Mouse (Mus musculus) Patski (cell line): Measurements from ENCODE around the gene E2f4. TPM values are rescaled to one million over a fixed set of nuclear protein-coding genes. Genes with fewer than 3 reads are reported as not detected.

Experiments used
- ATAC-seq: fragments of 100-300 bp; one replicate; pipeline ENCODE4 v1.8.0; 2021
- CTCF ChIA-PET: fragments of 350-600 bp; sonication (Branson Sonifier 250); formaldehyde crosslinking; loops from one replicate; lab custom pipeline; 2022; ENCODE audit warnings: inconsistent platforms; lab: Charles Lee
- POLR2A ChIA-PET: fragments of 350-600 bp; sonication (Branson Sonifier 250); formaldehyde crosslinking; loops from one replicate; lab custom pipeline; 2022; ENCODE audit warnings: antibody characterized with exemption, inconsistent platforms; lab: Charles Lee
- DNase-seq: peaks from one replicate; pipeline ENCODE4 v3.0.0-alpha.2; 2011; ENCODE audit warnings: low read depth, low spot score
- H3K27me3 ChIP-seq: fragments of 371-371 bp; one replicate; pipeline ENCODE4 v1.5.1; 2021
- CTCF ChIP-seq: fragments of 100-300 bp; IDR thresholded peaks from one replicate; pipeline ENCODE4 v1.5.1; 2021
- in situ Hi-C: fragments of 300-500 bp; cut with MboI; formaldehyde crosslinking; loops from 3 replicates; pipeline ENCODE4 v1.11.1; 2018; ENCODE audit warnings: low pct_unique_long_range_greater_than_20kb, mixed read lengths
- polyA plus RNA-seq: library from polyadenylated mRNA; unstranded; gene quantifications from one replicate; pipeline ENCODE4 v1.2.3, GENCODE M21; 2021

The E2f4 gene
- polyA plus RNA-seq, 1 experiment from 2014 or later: 72.6 TPM

- in situ Hi-C loops: loop anchor here (10.0 kb wide), 1 partner anchor 659 kb away; the partner anchor contains the start of gene Rrad
- ATAC-seq (no peak), DNase-seq (no peak)
- ChIA-PET CTCF (interaction anchor here (0.9 kb wide), 1 partner anchor 142 kb away, joined by 3 read pairs; no protein-coding TSS in a partner anchor), POLR2A (no interaction called here)
- H3K27me3 ChIP-seq: no peaks in the 10 kb centered on the region
- no peak for TF ChIP-seq CTCF
Measured at GRCm38 (mm10) chr8:105293405-105293804, 4.1 kb upstream of the E2f4 start.

GRCm38 (mm10) chr8:105294776-105295175, 2.7 kb upstream of the E2f4 start:
- no peak for ATAC-seq
- CTCF ChIA-PET: interaction anchor here (1.4 to 1.7 kb wide), 2 partner anchors 15 to 174 kb away, joined by 3 to 4 read pairs; no protein-coding TSS in a partner anchor
- H3K27me3 ChIP-seq: no peaks in the 10 kb centered on the region
- POLR2A ChIA-PET: no interaction called here
- no peak for TF ChIP-seq CTCF
- no peak for DNase-seq
- in situ Hi-C loops: loop anchor here (10.0 kb wide), 1 partner anchor 660 kb away; the partner anchor contains the start of gene Rrad

- no peaks in the 10 kb centered on the region for H3K27me3 ChIP-seq
- DNase-seq (no peak), ATAC-seq (no peak)
- CTCF ChIA-PET: interaction anchor here (1.4 to 1.7 kb wide), 2 partner anchors 15 to 175 kb away, joined by 3 to 4 read pairs; no protein-coding TSS in a partner anchor
- POLR2A ChIA-PET: no interaction called here
- TF ChIP-seq CTCF: no peak
- in situ Hi-C loops: loop anchor here (10.0 kb wide), 1 partner anchor 660 kb away; the partner anchor contains the start of gene Rrad
Measured at GRCm38 (mm10) chr8:105295256-105295655, 2.2 kb upstream of the E2f4 start.

GRCm38 (mm10) chr8:105295895-105296573, 1.4 kb upstream of the E2f4 start, which contains the start of gene Exoc3l:
Gene Exoc3l (minus strand): TSS chr8:105296101.
- ChIA-PET POLR2A (no interaction called here), CTCF (interaction anchor here (0.8 to 1.7 kb wide), 4 partner anchors 16 to 175 kb away, joined by 3 to 5 read pairs (median 4); partner anchors contain the start of gene D230025D16Rik)
- DNase-seq: no peak
- in situ Hi-C loops: loop anchor here (10.0 kb wide), 1 partner anchor 661 kb away; the partner anchor contains the start of gene Rrad
- TF ChIP-seq CTCF: no peak
- no peaks in the 10 kb centered on the region for H3K27me3 ChIP-seq
- ATAC-seq: no peak

- CTCF ChIA-PET: no interaction called here
Measured at GRCm38 (mm10) chr8:105298351-105299252, 1.1 kb downstream of the E2f4 start.

GRCm38 (mm10) chr8:105299962-105300361, 2.5 kb downstream of the E2f4 start:
- H3K27me3 ChIP-seq: no peaks in the 10 kb centered on the region
- no peak for DNase-seq

More at GRCm38 (mm10) chr8:105298351-105299252, 1.1 kb downstream of the E2f4 start:
- no peaks in the 10 kb centered on the region for H3K27me3 ChIP-seq
- in situ Hi-C loops: loop anchor here (10.0 kb wide), 1 partner anchor 664 kb away; the partner anchor contains the start of gene Rrad
- no peak for TF ChIP-seq CTCF
- no peak for DNase-seq
- ATAC-seq: no peak
- POLR2A ChIA-PET: interaction anchor here (2.0 kb wide), 1 partner anchor 28 kb away, joined by 7 read pairs; no protein-coding TSS in a partner anchor

GRCm38 (mm10) chr8:105303396-105303795, 5.9 kb downstream of the E2f4 start:
- no peaks in the 10 kb centered on the region for H3K27me3 ChIP-seq
- in situ Hi-C loops: no loop called here
- ATAC-seq (no peak), DNase-seq (no peak)
- no peak for TF ChIP-seq CTCF
- CTCF ChIA-PET: interaction anchor here (1.6 kb wide), 1 partner anchor 13 kb away, joined by 3 read pairs; no protein-coding TSS in a partner anchor
- POLR2A ChIA-PET: interaction anchor here (1.5 to 1.8 kb wide), 2 partner anchors 13 to 20 kb away, joined by 5 to 6 read pairs; partner anchors contain the start of gene 4931428F04Rik

More at GRCm38 (mm10) chr8:105299962-105300361, 2.5 kb downstream of the E2f4 start:
- CTCF ChIA-PET: no interaction called here
- in situ Hi-C loops: loop anchor here (10.0 kb wide), 1 partner anchor 665 kb away; the partner anchor contains the start of gene Rrad
- no peak for TF ChIP-seq CTCF
- no peak for ATAC-seq
- POLR2A ChIA-PET: no interaction called here

GRCm38 (mm10) chr8:105303874-105304273, 6.4 kb downstream of the E2f4 start:
- ChIA-PET POLR2A (interaction anchor here (0.9 to 1.8 kb wide), 3 partner anchors 13 to 23 kb away, joined by 5 to 6 read pairs (median 5); partner anchors contain the start of gene 4931428F04Rik), CTCF (interaction anchor here (1.1 to 1.6 kb wide), 2 partner anchors 13 kb away, joined by 3 to 5 read pairs; no protein-coding TSS in a partner anchor)
- DNase-seq (no peak), ATAC-seq (peak; percentile 44)
- no peak for TF ChIP-seq CTCF
- in situ Hi-C loops: no loop called here
- H3K27me3 ChIP-seq: no peaks in the 10 kb centered on the region

GRCm38 (mm10) chr8:105304325-105305210, 7.1 kb downstream of the E2f4 start:
- in situ Hi-C loops: no loop called here
- no peaks in the 10 kb centered on the region for H3K27me3 ChIP-seq
- ChIA-PET CTCF (interaction anchor here (1.1 to 1.6 kb wide), 2 partner anchors 12 to 14 kb away, joined by 3 to 5 read pairs; no protein-coding TSS in a partner anchor), POLR2A (interaction anchor here (0.9 to 1.8 kb wide), 3 partner anchors 14 to 22 kb away, joined by 5 to 6 read pairs (median 5); partner anchors contain the start of gene 4931428F04Rik)
- TF ChIP-seq CTCF: no peak
- DNase-seq (no peak), ATAC-seq (no peak)
